Mouse (Mus musculus) brain, adult 2 months (tissue): Measurements from ENCODE around the gene Fam83f.

Source experiments
- DNase-seq: peaks from one replicate; pipeline ENCODE4 v3.0.0; 2011; ENCODE audit warnings: low read depth, low spot score

Gene Fam83f

GRCm38 (mm10) chr15:80664444-80664843 is 7.2 kb upstream of the Fam83f start:
- peak; percentile 73 for DNase-seq

GRCm38 (mm10) chr15:80672810-80673209 is 1.2 kb downstream of the Fam83f start:
- peak; percentile 78 for DNase-seq

- no peak for DNase-seq
These were observed 1.9 kb downstream of the Fam83f start for GRCm38 (mm10) chr15:80673337-80674095.

- no peak for DNase-seq
These were observed 3.1 kb downstream of the Fam83f start for GRCm38 (mm10) chr15:80674700-80675099.

GRCm38 (mm10) chr15:80679515-80680215 is 8.0 kb downstream of the Fam83f start:
- DNase-seq = peak; percentile 81

GRCm38 (mm10) chr15:80680347-80681030 is 8.8 kb downstream of the Fam83f start:
- DNase-seq = no peak

- no peak for DNase-seq
These were observed 9.8 kb downstream of the Fam83f start for GRCm38 (mm10) chr15:80681466-80681881.

- DNase-seq = no peak
These were observed 10.7 kb downstream of the Fam83f start for GRCm38 (mm10) chr15:80682343-80682742.

- DNase-seq = no peak
These were observed 11.5 kb downstream of the Fam83f start for GRCm38 (mm10) chr15:80683151-80683550.

- DNase-seq = peak; percentile 69
These were observed 12.3 kb downstream of the Fam83f start for GRCm38 (mm10) chr15:80683990-80684389.

GRCm38 (mm10) chr15:80684786-80685602 is 13.3 kb downstream of the Fam83f start:
- no peak for DNase-seq

GRCm38 (mm10) chr15:80685603-80685895 is 13.9 kb downstream of the Fam83f start:
- DNase-seq = peak; percentile 52

GRCm38 (mm10) chr15:80688536-80688935 is 16.9 kb downstream of the Fam83f start:
- DNase-seq = no peak

GRCm38 (mm10) chr15:80693492-80693891 is 21.8 kb downstream of the Fam83f start:
- no peak for DNase-seq

- peak; percentile 90 for DNase-seq
These were observed 22.7 kb downstream of the Fam83f start for GRCm38 (mm10) chr15:80694125-80694910.

GRCm38 (mm10) chr15:80697564-80697963 is 25.9 kb downstream of the Fam83f start:
- no peak for DNase-seq

GRCm38 (mm10) chr15:80701481-80702257 is 30.0 kb downstream of the Fam83f start:
- no peak for DNase-seq

- peak; percentile 60 for DNase-seq
These were observed 31.3 kb downstream of the Fam83f start for GRCm38 (mm10) chr15:80702910-80703309.

GRCm38 (mm10) chr15:80703495-80703894 is 31.8 kb downstream of the Fam83f start:
- peak; percentile 27 for DNase-seq

- DNase-seq = peak; percentile 95
These were observed 32.6 kb downstream of the Fam83f start for GRCm38 (mm10) chr15:80704267-80704666.
